Mouse (Mus musculus) midbrain, embryonic 16.5 days (tissue): Measurements from ENCODE around the gene Cbll1. TPM values are rescaled to one million over a fixed set of nuclear protein-coding genes. Genes with fewer than 3 reads are reported as not detected.

Experiments used
- ATAC-seq: fragments of 200-750 bp; cut with Nextera tagmentation; 2 replicates; pipeline ENCODE4 v1.8.0; 2017; ENCODE audit warnings: moderate TSS enrichment
- H3K27ac ChIP-seq: fragments of 300-500 bp; sonication (generic); 2 replicates; pipeline ENCODE4 v1.5.1; 2014; ENCODE audit warnings: mild to moderate bottlenecking, low read length, mixed read lengths
- H3K27me3 ChIP-seq: fragments of 300-500 bp; sonication (generic); 2 replicates; pipeline ENCODE4 v1.6.1; 2014; ENCODE audit warnings: low read depth, low read length, mixed read lengths; ENCODE audit not compliant: control insufficient read depth, insufficient read depth
- H3K36me3 ChIP-seq: fragments of 300-500 bp; sonication (generic); 2 replicates; pipeline ENCODE4 v1.6.1; 2014; ENCODE audit warnings: mild to moderate bottlenecking, low read length, moderate library complexity, mixed read lengths; ENCODE audit not compliant: control insufficient read depth, insufficient read depth
- H3K4me1 ChIP-seq: fragments of 300-500 bp; sonication (generic); 2 replicates; pipeline ENCODE4 v1.6.1; 2014; ENCODE audit warnings: mild to moderate bottlenecking, low read length, mixed read lengths; ENCODE audit not compliant: control insufficient read depth, insufficient read depth
- H3K4me2 ChIP-seq: fragments of 300-500 bp; sonication (generic); 2 replicates; pipeline ENCODE4 v1.6.1; 2014; ENCODE audit warnings: mild to moderate bottlenecking, low read length, mixed read lengths
- H3K4me3 ChIP-seq: fragments of 300-500 bp; sonication (generic); 2 replicates; pipeline ENCODE4 v1.5.1; 2014; ENCODE audit warnings: low read depth, mild to moderate bottlenecking, low read length, moderate library complexity, mixed read lengths
- H3K9ac ChIP-seq: fragments of 300-500 bp; sonication (generic); 2 replicates; pipeline ENCODE4 v1.6.1; 2014; ENCODE audit warnings: low read depth, low read length, mixed read lengths
- H3K9me3 ChIP-seq: fragments of 300-500 bp; sonication (generic); replicated peaks from 2 replicates; pipeline ENCODE4 v1.6.1; 2014; ENCODE audit warnings: mild to moderate bottlenecking, low read length, mixed read lengths; ENCODE audit not compliant: control insufficient read depth, poor library complexity, severe bottlenecking
- WGBS: fragments of 180-500 bp; shearing (Covaris S2); extraction: QIAGEN DNeasy Blood & Tissue Kit; methylation state at CpG from one replicate; pipeline ENCODE4 v1.1.7; 2014; 5-methylcytosine and 5-hydroxymethylcytosine counted together
- polyA plus RNA-seq: library from polyadenylated mRNA; unstranded; fragments of >200 nt; fragmentation: Nextera tagmentation; extraction: Ambion mirVana; gene quantifications from 2 replicates; pipeline ENCODE4 v1.2.1, GENCODE M21; 2015

Gene Cbll1
- polyA plus RNA-seq, 1 experiment from 2014 or later, result 18.2 TPM

DNA sequence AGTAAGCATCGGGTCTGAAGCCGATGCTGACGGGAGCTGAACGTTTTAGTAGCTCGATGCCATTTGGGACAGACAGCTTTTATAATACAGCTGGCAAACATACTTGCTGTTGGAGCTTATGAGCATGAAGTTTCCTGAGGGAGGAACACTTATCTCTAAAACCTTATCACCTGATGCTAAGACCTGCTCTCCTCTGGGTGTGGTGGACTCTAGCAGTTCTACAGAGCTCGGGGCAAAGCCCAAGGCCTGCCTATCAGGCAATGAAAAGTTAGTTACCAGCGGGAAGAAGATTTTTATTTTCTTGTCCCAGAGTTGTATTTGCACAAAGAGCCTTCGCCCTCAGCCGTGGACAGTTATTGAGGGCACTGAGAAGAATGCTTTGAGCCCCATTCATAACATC, 43.1 kb downstream of the Cbll1 start:
- H3K9me3 ChIP-seq, result no peaks in the 10 kb centered on the region
- no peak overlapping the region for H3K4me3 ChIP-seq
- WGBS, result 90% methylated on average over 9 of the region's 9 CpGs
- H3K27me3 ChIP-seq, result no peaks in the 10 kb centered on the region
- no peak overlapping the region for H3K9ac ChIP-seq
- H3K27ac ChIP-seq, result no peak overlapping the region
- no peaks in the 10 kb centered on the region for H3K36me3 ChIP-seq
- H3K4me1 ChIP-seq, result no peaks in the 10 kb centered on the region
- ATAC-seq, result no peak
- H3K4me2 ChIP-seq, result no peak overlapping the region

DNA sequence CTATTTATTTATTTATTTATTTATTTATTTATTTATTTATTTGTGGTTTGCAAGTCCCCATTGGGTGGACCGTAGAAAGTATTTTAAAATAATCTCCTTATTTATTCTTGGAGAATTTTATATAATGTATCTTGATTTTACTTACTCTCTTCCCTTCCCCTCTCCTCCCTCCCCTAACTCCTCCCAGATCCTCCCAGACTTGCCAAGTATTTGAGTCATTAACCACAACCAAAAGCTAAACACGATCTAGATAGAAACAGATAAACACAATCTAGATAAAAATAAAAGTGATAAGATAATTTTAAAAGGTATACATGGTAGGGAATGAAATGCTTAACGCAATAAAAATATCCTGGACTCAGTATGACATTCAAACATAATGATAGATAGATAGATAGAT, 50.1 kb downstream of the Cbll1 start:
- no peaks in the 10 kb centered on the region for H3K36me3 ChIP-seq
- no peaks in the 10 kb centered on the region for H3K27me3 ChIP-seq
- no peak overlapping the region for H3K27ac ChIP-seq
- H3K4me2 ChIP-seq, result no peak overlapping the region
- H3K9me3 ChIP-seq, result no peaks in the 10 kb centered on the region
- no peak for ATAC-seq
- H3K9ac ChIP-seq, result no peak overlapping the region
- WGBS, result 94% methylated on average over 3 of the region's 3 CpGs
- 0 out of 2 replicates have a peak, but pooled peaks cover 1% of the 10 kb centered on the region for H3K4me1 ChIP-seq
- no peak overlapping the region for H3K4me3 ChIP-seq

DNA sequence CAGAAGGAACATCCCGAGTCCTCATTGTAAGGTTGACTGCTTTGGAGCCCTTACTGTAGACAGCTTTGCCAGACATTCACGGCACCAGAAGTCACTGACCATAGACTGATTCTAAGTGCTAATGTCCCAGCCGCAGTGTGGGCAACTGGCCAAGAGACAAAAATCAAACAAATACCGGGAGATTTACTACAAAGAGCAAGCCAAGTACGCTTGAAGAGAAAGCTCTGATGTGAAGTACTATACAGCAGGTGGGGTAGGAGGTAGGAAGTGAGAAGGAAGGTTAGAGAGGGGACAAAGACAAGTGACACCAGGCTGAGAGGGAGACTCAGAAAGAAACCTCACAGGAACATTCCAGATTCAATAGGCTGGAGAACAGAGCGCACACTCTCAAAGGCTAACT, 54.6 kb downstream of the Cbll1 start:
- no peaks in the 10 kb centered on the region for H3K9me3 ChIP-seq
- no peak overlapping the region for H3K27ac ChIP-seq
- no peaks in the 10 kb centered on the region for H3K27me3 ChIP-seq
- 64% methylated on average over 6 of the region's 6 CpGs for WGBS
- 0 out of 2 replicates have a peak, but pooled peaks cover 3% of the 10 kb centered on the region for H3K4me1 ChIP-seq
- no peak overlapping the region for H3K4me2 ChIP-seq
- H3K9ac ChIP-seq, result no peak overlapping the region
- no peak for ATAC-seq
- H3K4me3 ChIP-seq, result no peak overlapping the region
- no peaks in the 10 kb centered on the region for H3K36me3 ChIP-seq

DNA sequence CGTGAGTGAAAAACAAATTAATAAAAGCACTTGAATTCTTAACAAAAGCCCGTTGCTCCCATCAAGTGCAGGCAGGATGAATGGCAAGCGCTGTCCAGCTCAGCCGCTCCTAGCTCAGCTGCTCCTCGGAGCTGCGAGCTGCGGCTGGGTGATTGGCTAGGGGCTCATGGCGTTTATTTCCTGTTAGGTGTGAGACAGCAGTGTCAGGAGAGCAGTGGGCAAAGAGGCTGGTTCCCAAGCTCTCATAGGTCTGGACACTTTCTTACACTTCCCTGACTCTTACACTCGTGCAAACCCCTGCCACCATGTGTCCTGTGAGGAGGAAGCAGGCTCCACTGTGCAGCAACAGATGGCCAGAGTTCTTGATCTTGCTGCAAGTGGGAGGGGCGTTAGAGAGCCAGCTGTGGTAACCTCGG, 55.3 kb downstream of the Cbll1 start:
- H3K9me3 ChIP-seq, result no peaks in the 10 kb centered on the region
- H3K4me3 ChIP-seq, result peak overlapping the region; percentile 19; the same call in 1 of the 2 replicates
- H3K27me3 ChIP-seq, result no peaks in the 10 kb centered on the region
- under 1% methylated on average over 11 of the region's 11 CpGs for WGBS
- H3K36me3 ChIP-seq, result no peaks in the 10 kb centered on the region
- peak overlapping the region; percentile 58 for H3K4me2 ChIP-seq
- no peak overlapping the region for H3K9ac ChIP-seq
- no peak overlapping the region for H3K27ac ChIP-seq
- peak; percentile 85 for ATAC-seq
- 0 out of 2 replicates have a peak, but pooled peaks cover 3% of the 10 kb centered on the region for H3K4me1 ChIP-seq

DNA sequence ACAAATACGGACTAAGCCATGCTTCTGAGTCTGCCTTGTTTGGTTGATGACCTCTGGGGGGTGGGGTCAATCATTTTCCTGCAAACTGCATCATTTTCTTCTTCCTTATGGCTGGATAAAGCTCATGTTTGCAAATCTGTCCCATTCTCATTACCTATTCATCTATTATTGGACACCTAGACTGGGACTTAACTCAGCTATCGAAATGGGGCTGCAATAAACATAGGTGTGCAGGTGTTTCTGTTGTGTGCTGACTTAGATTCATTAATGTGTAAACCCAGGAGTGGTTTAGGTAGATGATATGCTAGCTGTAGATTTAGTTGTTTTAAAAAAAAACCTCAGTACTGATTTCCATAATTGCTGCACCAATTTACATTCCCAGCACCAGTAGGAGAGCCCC, 59.8 kb downstream of the Cbll1 start:
- 73% methylated on average over 2 of the region's 2 CpGs for WGBS
- no peaks in the 10 kb centered on the region for H3K36me3 ChIP-seq
- H3K4me2 ChIP-seq, result no peak overlapping the region
- H3K27ac ChIP-seq, result no peak overlapping the region
- H3K4me1 ChIP-seq, result 0 out of 2 replicates have a peak, but pooled peaks cover 3% of the 10 kb centered on the region
- H3K4me3 ChIP-seq, result no peak overlapping the region
- no peak for ATAC-seq
- H3K9ac ChIP-seq, result no peak overlapping the region
- no peaks in the 10 kb centered on the region for H3K9me3 ChIP-seq
- no peaks in the 10 kb centered on the region for H3K27me3 ChIP-seq

DNA sequence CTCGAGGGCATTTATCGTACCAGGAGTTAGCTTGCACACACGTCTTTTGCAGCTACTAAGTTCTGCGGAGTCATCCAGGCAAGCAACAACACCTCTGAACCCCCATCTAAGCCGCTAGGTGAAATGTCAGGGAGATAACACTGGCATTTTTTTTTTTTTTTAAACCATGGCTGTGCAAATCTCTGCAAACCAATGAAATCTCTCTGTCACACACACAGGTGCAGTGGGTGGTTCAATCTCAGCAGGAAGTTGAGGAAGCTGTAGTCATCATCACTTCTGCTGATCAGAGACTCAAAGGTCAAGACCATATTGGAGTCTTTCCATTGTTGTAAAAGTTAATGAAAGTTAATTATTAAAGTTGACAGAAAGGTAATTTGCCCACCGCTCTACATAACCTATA, 61.6 kb downstream of the Cbll1 start:
- 81% methylated on average over 6 of the region's 6 CpGs for WGBS
- no peak for ATAC-seq
- no peaks in the 10 kb centered on the region for H3K9me3 ChIP-seq

More for the DNA sequence above, 61.6 kb downstream of the Cbll1 start:
- Histone ChIP-seq H3K4me1 (no peaks in the 10 kb centered on the region), H3K4me2 (no peak overlapping the region), H3K27me3 (no peaks in the 10 kb centered on the region), H3K36me3 (no peaks in the 10 kb centered on the region), H3K27ac (no peak overlapping the region), H3K4me3 (no peak overlapping the region), H3K9ac (no peak overlapping the region)

Other genes with a start within 250 kb of the Cbll1 start
- gene Lamb1, start 234.4 kb downstream of the Cbll1 start, polyA plus RNA-seq, result 13.2 and 14.8 TPM in 2 replicates
- gene Dld, start 148.2 kb downstream of the Cbll1 start, polyA plus RNA-seq, result 122 and 132 TPM in 2 replicates
- gene Slc26a3, start 108.7 kb downstream of the Cbll1 start, polyA plus RNA-seq, result 0.09 TPM in 1 of 2 replicates, not detected in the other
- 0.12 and 0.15 TPM in 2 replicates for gene Slc26a4, start 60.4 kb upstream of the Cbll1 start, polyA plus RNA-seq
- 26.9 and 27.8 TPM in 2 replicates for gene Bcap29, start 135.0 kb upstream of the Cbll1 start, polyA plus RNA-seq
- gene Dus4l, start 155.2 kb upstream of the Cbll1 start, polyA plus RNA-seq, result 6.3 and 6.6 TPM in 2 replicates
- 27.3 and 27.9 TPM in 2 replicates for gene Cog5, start 155.3 kb upstream of the Cbll1 start, polyA plus RNA-seq
- gene Gpr22, start 214.3 kb upstream of the Cbll1 start, polyA plus RNA-seq, result 21.2 and 21.3 TPM in 2 replicates